Comparison of ENCODE assay signal across 8 mouse cellular contexts in genomic region chr8:94695994-94696384, GRCm38 (mm10). TPM values are rescaled to one million over a fixed set of nuclear protein-coding genes. Genes with fewer than 3 reads are reported as not detected.
DNase-seq lines count a peak whose midpoint lies in the region; ATAC-seq and TF ChIP-seq lines count a peak whose summit lies in the region.
"Had no signal": no experiment of that assay in that cellular context is flagged by ENCODE, and none has a peak within 500 bp of the region (broad histone marks: within the 10 kb centered on the region; RNA-seq: fewer than 3 reads in every experiment).

Pllp (minus strand) TSS chr8:94696278.

- peak within 1 kb of the TSS; percentile 84 for H3K4me2 ChIP-seq in hindbrain, embryonic 15.5 days
- H3K4me2 ChIP-seq in stomach, embryonic 14.5 days (replicated peaks; ENCODE audit: low read depth, low read length), result peak within 1 kb of the TSS; percentile 73

- H3K4me1 ChIP-seq in thymus, adult 2 months (replicated peaks; ENCODE audit: control insufficient read depth, insufficient read depth, low read length), result peaks cover 12% of the 10 kb centered on the region
- H3K4me1 ChIP-seq in hindbrain, embryonic 15.5 days (replicated peaks), result peaks cover 24% of the 10 kb centered on the region
- H3K4me1 ChIP-seq in stomach, embryonic 14.5 days (ENCODE audit: control insufficient read depth, insufficient read depth, low read length), result 0 out of 2 replicates have a peak, but pooled peaks cover 4% of the 10 kb centered on the region

- H3K27me3 ChIP-seq in thymus, adult 2 months (ENCODE audit: control insufficient read depth, insufficient read depth, low read length), result peaks cover 8% of the 10 kb centered on the region; the same call in 1 of the 2 replicates
- H3K27me3 ChIP-seq in hindbrain, embryonic 15.5 days, result peaks cover 54% of the 10 kb centered on the region
- peaks cover 28% of the 10 kb centered on the region for H3K27me3 ChIP-seq in stomach, embryonic 14.5 days (ENCODE audit: control insufficient read depth, insufficient read depth, low read length)

- ATAC-seq in hindbrain, embryonic 15.5 days (ENCODE audit: low FRiP score, low read depth), result peak; percentile 57
- peak; percentile 82 for ATAC-seq in stomach, embryonic 14.5 days (ENCODE audit: insufficient number of reproducible peaks, insufficient read depth, low FRiP score, low read depth)

- DNase-seq in thymus, adult 2 months, result peak; percentile 16
- DNase-seq in thymus, adult 18-20 months, result no peak
- DNase-seq in embryo, embryonic 11.5 days (ENCODE audit: low read depth, low spot score), result peak; percentile 23
- DNase-seq in layer of hippocampus, postnatal 25 days (ENCODE audit: extremely low spot score in 1 of 2, low spot score in 1 of 2), result peak in 1 of 2 experiments; percentile 39
- DNase-seq in lung, postnatal 4 days, result peak; percentile 36 to 56

- H3K9me3 ChIP-seq in hindbrain, embryonic 15.5 days, result no peaks in the 10 kb centered on the region
- no peaks in the 10 kb centered on the region for H3K9me3 ChIP-seq in stomach, embryonic 14.5 days (ENCODE audit: control insufficient read depth, low read depth, low read length)

- no peak for TF ChIP-seq POLR2A in thymus, adult 2 months (IDR thresholded peaks at IDR 0.05; ENCODE audit: control insufficient read depth, extremely low read depth, insufficient read depth, low read length, poor library complexity)

- TF ChIP-seq CTCF in thymus, adult 2 months (IDR thresholded peaks at IDR 0.05; ENCODE audit: borderline replicate concordance, control insufficient read depth, extremely low read depth, insufficient read depth, low read length, poor library complexity), result no peak

- WGBS in thymus, adult 2 months, result 1% methylated on average over 41 of the region's 41 CpGs
- under 1% methylated on average over 41 of the region's 41 CpGs for WGBS in hindbrain, embryonic 15.5 days
- 0% methylated on average over 41 of the region's 41 CpGs for WGBS in stomach, embryonic 14.5 days

- H3K36me3 ChIP-seq in thymus, adult 2 months (ENCODE audit: control insufficient read depth, insufficient read depth, low read length), result no peaks in the 10 kb centered on the region
- H3K36me3 ChIP-seq in hindbrain, embryonic 15.5 days, result no peaks in the 10 kb centered on the region
- H3K36me3 ChIP-seq in stomach, embryonic 14.5 days (ENCODE audit: control insufficient read depth, insufficient read depth, low read length), result no peaks in the 10 kb centered on the region

- H3K27ac ChIP-seq in thymus, adult 2 months (ENCODE audit: control insufficient read depth, insufficient read depth, low read length), result no peak within 1 kb of the TSS
- no peak within 1 kb of the TSS for H3K27ac ChIP-seq in hindbrain, embryonic 15.5 days (replicated peaks)
- H3K27ac ChIP-seq in stomach, embryonic 14.5 days (ENCODE audit: low read length), result no peak within 1 kb of the TSS

- H3K9ac ChIP-seq in hindbrain, embryonic 15.5 days, result peak within 1 kb of the TSS; percentile 47
- H3K9ac ChIP-seq in stomach, embryonic 14.5 days (replicated peaks; ENCODE audit: low read depth, low read length), result peak within 1 kb of the TSS; percentile 4; the same call in 1 of the 2 replicates

- H3K4me3 ChIP-seq in thymus, adult 2 months (ENCODE audit: control insufficient read depth, insufficient read depth, low read length), result peak within 1 kb of the TSS; percentile 14
- H3K4me3 ChIP-seq in hindbrain, embryonic 15.5 days, result peak within 1 kb of the TSS; percentile 49
- H3K4me3 ChIP-seq in stomach, embryonic 14.5 days (ENCODE audit: low read depth, low read length), result peak within 1 kb of the TSS; percentile 42

RNA-seq across cellular contexts. Expression of gene Pllp, which starts in this region (rescaled TPM):
- polyA plus RNA-seq in thymus, adult 2 months (2012; rRNA removed), result 1.2 and 2.2 TPM in 2 replicates
- polyA plus RNA-seq in hindbrain, embryonic 15.5 days (2015; fragmentation: Nextera tagmentation; extraction: Ambion mirVana), result 1.7 and 2.4 TPM in 2 replicates
- total RNA-seq in layer of hippocampus, postnatal 25 days (2021), result 10 to 100 TPM; 62.1 to 74.8 TPM
- 65.6 and 70.4 TPM in 2 replicates for polyA plus RNA-seq in stomach, embryonic 14.5 days (2014; fragmentation: Nextera tagmentation; extraction: Ambion mirVana)
- total RNA-seq: hematopoietic stem cell, adult 5-6 weeks had no signal

Comparison
In these comparisons a context has a peak if more than half of its experiments do, and no peak if none do; other contexts are left out.
1. RNA of gene Pllp (polyA plus RNA-seq): 65.6 to 70.4 TPM in stomach, embryonic 14.5 days; 1.2 to 2.2 TPM in thymus, adult 2 months and 1.7 to 2.4 TPM in hindbrain, embryonic 15.5 days; every median in the first group is over 10 times any median in the second.
2. DNase-seq: peak in thymus, adult 2 months (single experiment), embryo, embryonic 11.5 days (single experiment) and lung, postnatal 4 days (2 of 2); none in thymus, adult 18-20 months (0 of 2).
3. Peak in every context shown above with its lines, with median percentiles within 50 percentile points of each other: H3K4me3 ChIP-seq.